8 mouse cellular contexts compared by ENCODE assay signal in the genomic region with DNA sequence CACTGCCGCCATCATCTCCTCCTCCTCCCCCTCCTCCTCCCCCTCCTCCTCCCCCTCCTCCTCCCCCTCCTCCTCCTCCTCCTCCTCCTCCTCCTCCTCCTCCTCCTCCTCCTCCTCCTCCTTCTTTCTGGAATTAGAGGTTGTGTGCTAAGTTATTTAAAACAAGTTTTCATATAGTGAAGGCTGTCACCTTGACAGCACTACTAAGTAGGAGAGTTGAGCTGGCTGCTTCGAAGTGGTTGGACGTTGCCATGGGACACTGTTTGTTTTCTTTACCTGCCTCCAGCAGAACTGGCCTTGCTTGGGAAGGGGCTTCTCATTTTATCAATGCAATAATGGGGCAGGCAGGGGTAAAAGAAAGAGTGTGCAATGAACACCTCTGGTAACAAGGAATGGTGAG. TPM values are rescaled to one million over a fixed set of nuclear protein-coding genes. Genes with fewer than 3 reads are reported as not detected.
DNase-seq lines count a peak whose midpoint lies in the region; ATAC-seq and TF ChIP-seq lines count a peak whose summit lies in the region.

TSS of gene Gm17402 (minus strand) at position 101 of the 400 bp plus-strand sequence.

- no peak for ATAC-seq in intestine, postnatal 0 days
- no peak for ATAC-seq in neural tube, embryonic 14.5 days (ENCODE audit: low read depth)
- ATAC-seq in CD4-positive, CD25-positive, alpha-beta regulatory T cell, adult 4 months: no peak

- H3K79me2 ChIP-seq in liver, adult 2 months (ENCODE audit: control insufficient read depth, insufficient read depth, low read length): no peaks in the 10 kb centered on the region

- no peaks in the 10 kb centered on the region for H3K36me3 ChIP-seq in liver, adult 2 months (ENCODE audit: control insufficient read depth, insufficient read depth, low read length)
- no peaks in the 10 kb centered on the region for H3K36me3 ChIP-seq in intestine, postnatal 0 days (ENCODE audit: control insufficient read depth, insufficient read depth)
- no peaks in the 10 kb centered on the region for H3K36me3 ChIP-seq in neural tube, embryonic 14.5 days (ENCODE audit: control insufficient read depth, insufficient read depth, low read length)

- 0 out of 2 replicates have a peak, but pooled peaks cover 4% of the 10 kb centered on the region for H3K27me3 ChIP-seq in liver, adult 2 months (ENCODE audit: control insufficient read depth, insufficient read depth, low read length)
- H3K27me3 ChIP-seq in intestine, postnatal 0 days (replicated peaks; ENCODE audit: control insufficient read depth, insufficient read depth, low read length): no peaks in the 10 kb centered on the region
- no peaks in the 10 kb centered on the region for H3K27me3 ChIP-seq in neural tube, embryonic 14.5 days (ENCODE audit: control insufficient read depth, insufficient read depth, low read length)

- WGBS in liver, adult 2 months: 33% methylated on average over 3 of the region's 3 CpGs
- WGBS in intestine, postnatal 0 days: 34% methylated on average over 3 of the region's 3 CpGs
- 55% methylated on average over 3 of the region's 3 CpGs for WGBS in neural tube, embryonic 14.5 days

- H3K9me3 ChIP-seq in intestine, postnatal 0 days (ENCODE audit: control insufficient read depth): no peaks in the 10 kb centered on the region
- H3K9me3 ChIP-seq in neural tube, embryonic 14.5 days (ENCODE audit: control insufficient read depth, low read length): no peaks in the 10 kb centered on the region

- no peaks in the 10 kb centered on the region for H3K4me1 ChIP-seq in liver, adult 2 months (ENCODE audit: control insufficient read depth, insufficient read depth, low read length)
- H3K4me1 ChIP-seq in embryonic fibroblast, embryonic 13.5 days (ENCODE audit: control insufficient read depth, insufficient read depth, low read length): no peaks in the 10 kb centered on the region
- H3K4me1 ChIP-seq in intestine, postnatal 0 days (replicated peaks; ENCODE audit: control insufficient read depth, insufficient read depth, low read length): no peaks in the 10 kb centered on the region
- H3K4me1 ChIP-seq in neural tube, embryonic 14.5 days (ENCODE audit: control insufficient read depth, insufficient read depth, low read length): no peaks in the 10 kb centered on the region

- no peak for DNase-seq in liver, adult 2 months (ENCODE audit: extremely low read depth, low read depth, low spot score)
- DNase-seq in liver (no peak), MN1 (ENCODE audit: low spot score) (no peak)
- no peak for DNase-seq in kidney, adult 11 months

- no peak for TF ChIP-seq POLR2A in liver, adult 2 months (IDR thresholded peaks at IDR 0.05; ENCODE audit: extremely low read depth, insufficient read depth, low read length)
- no peak for TF ChIP-seq POLR2A in embryonic fibroblast, embryonic 13.5 days (IDR thresholded peaks at IDR 0.05; ENCODE audit: low read depth, low read length)

- H3K4me3 ChIP-seq in liver, adult 2 months (ENCODE audit: insufficient read depth, low read depth, low read length): peak within 1 kb of the TSS; percentile 41; the same call in 1 of the 2 replicates
- H3K4me3 ChIP-seq in embryonic fibroblast, embryonic 13.5 days (ENCODE audit: insufficient read depth, low read length): peak within 1 kb of the TSS; percentile 40
- peak within 1 kb of the TSS; percentile 29 for H3K4me3 ChIP-seq in intestine, postnatal 0 days (ENCODE audit: low read depth, low read length)
- peak within 1 kb of the TSS; percentile 50 for H3K4me3 ChIP-seq in neural tube, embryonic 14.5 days (ENCODE audit: low read depth, low read length)

- peak within 1 kb of the TSS; percentile 26; the same call in 1 of the 2 replicates for H3K9ac ChIP-seq in liver, adult 2 months (ENCODE audit: low read depth, low read length)
- no peak within 1 kb of the TSS for H3K9ac ChIP-seq in intestine, postnatal 0 days (ENCODE audit: low read depth, low read length)
- peak within 1 kb of the TSS; percentile 52 for H3K9ac ChIP-seq in neural tube, embryonic 14.5 days (replicated peaks; ENCODE audit: low read depth, low read length)

- H3K4me2 ChIP-seq in intestine, postnatal 0 days (replicated peaks; ENCODE audit: low read depth): peak within 1 kb of the TSS; percentile 64
- peak within 1 kb of the TSS; percentile 79 for H3K4me2 ChIP-seq in neural tube, embryonic 14.5 days (ENCODE audit: low read depth, low read length)

- H3K27ac ChIP-seq in liver, adult 2 months (replicated peaks; ENCODE audit: insufficient read depth, low read depth, low read length): no peak within 1 kb of the TSS
- no peak within 1 kb of the TSS for H3K27ac ChIP-seq in embryonic fibroblast, embryonic 13.5 days (ENCODE audit: insufficient read depth, low read length)
- no peak within 1 kb of the TSS for H3K27ac ChIP-seq in intestine, postnatal 0 days (ENCODE audit: low read depth, low read length)
- no peak within 1 kb of the TSS for H3K27ac ChIP-seq in neural tube, embryonic 14.5 days (ENCODE audit: low read depth, low read length)

- no peak for TF ChIP-seq CTCF in liver, adult 2 months (IDR thresholded peaks at IDR 0.05; ENCODE audit: low read depth, low read length)
- TF ChIP-seq CTCF in embryonic fibroblast, embryonic 13.5 days (IDR thresholded peaks at IDR 0.05; ENCODE audit: borderline replicate concordance, insufficient read depth, low read length): no peak
- no peak for TF ChIP-seq CTCF in intestine, postnatal 0 days (IDR thresholded peaks at IDR 0.05; ENCODE audit: low read depth)

RNA-seq across cellular contexts. Expression of gene Gm17402, which starts in this region (rescaled TPM):
- not detected in 2 replicates for total RNA-seq in liver, adult 2 months (2014; rRNA removed)
- not detected in 2 replicates for polyA plus RNA-seq in liver, adult 2 months (2012; rRNA removed)
- not detected in 2 replicates for polyA plus RNA-seq in embryonic fibroblast, embryonic 13.5 days (2011; ENCODE audit: insufficient read length, low read depth, missing spikeins)
- polyA plus RNA-seq in intestine, postnatal 0 days (2015; fragmentation: Nextera tagmentation; extraction: Ambion mirVana): not detected in 2 replicates
- polyA plus RNA-seq in neural tube, embryonic 14.5 days (2014; fragmentation: Nextera tagmentation; extraction: Ambion mirVana): not detected in 2 replicates
- polyA plus RNA-seq in CD4-positive, CD25-positive, alpha-beta regulatory T cell, adult 4 months (2017; shearing (Covaris generic)): not detected
